Mouse (Mus musculus): ENCODE results near the gene Chl1.

The Chl1 gene

DNA sequence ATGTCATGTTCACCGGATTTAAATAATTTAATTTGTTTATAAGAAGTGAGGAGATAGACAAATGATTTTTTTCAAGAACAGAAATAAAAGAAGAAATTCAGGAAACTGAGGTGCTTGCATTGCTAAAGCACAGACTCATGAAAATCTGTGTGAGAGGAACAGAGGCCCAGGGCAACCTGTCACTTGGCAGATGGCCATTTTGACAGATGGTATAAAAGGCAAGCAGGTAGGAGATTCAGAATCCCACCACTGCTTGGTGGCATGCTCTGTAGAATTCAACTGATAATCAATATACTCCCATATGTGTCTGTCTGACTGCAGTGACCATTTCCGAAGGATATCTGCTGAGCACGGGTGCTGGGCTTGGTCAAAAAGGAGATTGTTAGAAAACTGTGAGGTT, 162.7 kb downstream of the Chl1 start:
- no peak for DNase-seq

DNA sequence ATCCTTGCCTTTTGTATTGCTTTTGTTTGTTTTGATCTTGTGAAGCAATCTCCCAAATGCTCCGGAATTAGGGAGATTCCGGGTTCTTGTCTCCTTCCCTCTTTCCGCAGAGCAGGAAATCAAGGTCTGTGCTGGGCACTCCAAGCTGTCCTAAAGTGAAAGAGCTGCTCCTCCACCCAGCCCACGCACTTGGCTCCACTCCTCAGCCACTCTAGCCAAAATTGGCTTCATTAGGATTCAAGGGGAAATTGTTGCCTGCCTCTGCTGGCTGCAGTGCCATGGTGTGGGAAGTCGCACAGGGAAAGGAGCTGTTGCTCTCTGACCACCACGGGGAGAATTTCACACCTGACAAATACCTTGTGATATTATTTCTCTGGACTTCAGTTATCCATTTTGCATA, 163.9 kb downstream of the Chl1 start:
- DNase-seq, result no peak

DNA sequence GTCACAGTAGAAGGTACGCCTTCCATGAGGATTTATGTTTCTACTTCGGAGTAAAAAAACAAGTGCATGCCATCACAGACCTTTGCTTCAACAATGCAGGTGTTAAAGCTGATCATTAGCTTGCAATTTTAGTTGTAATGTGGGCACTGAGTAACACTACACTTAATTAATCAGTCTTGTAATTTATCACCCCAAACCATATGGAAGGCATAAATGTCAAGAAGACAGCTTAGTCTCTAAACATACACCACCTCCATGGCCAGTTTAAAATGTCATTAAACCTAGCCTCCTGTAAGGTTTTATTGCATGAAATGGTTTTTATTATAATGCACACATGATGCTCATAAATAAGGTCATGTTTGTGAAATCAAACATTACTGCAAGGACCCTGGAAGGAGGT, 164.8 kb downstream of the Chl1 start:
- no peak for DNase-seq

- no peak for DNase-seq
These were observed 166.3 kb downstream of the Chl1 start for GRCm38 (mm10) chr6:103676664-103677063.

DNA sequence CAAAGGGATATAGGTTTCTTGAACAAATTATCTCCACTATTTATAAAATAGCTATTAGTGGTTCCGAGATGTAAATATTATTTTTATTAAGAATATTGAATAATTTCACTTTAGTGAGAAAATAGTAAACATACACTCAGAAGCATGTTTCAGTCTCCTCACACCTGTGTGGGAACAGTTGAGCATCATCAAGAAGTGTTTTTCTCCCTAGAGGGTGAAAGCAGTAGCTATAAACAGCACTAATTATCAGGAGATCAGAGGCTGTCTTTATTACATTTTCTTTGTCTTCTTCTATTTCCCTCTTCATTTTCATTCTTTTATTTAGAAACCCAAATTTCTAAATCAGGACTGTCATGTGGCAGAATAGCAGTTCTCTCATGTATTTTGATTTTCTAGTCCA, 166.7 kb downstream of the Chl1 start:
- no peak for DNase-seq

DNA sequence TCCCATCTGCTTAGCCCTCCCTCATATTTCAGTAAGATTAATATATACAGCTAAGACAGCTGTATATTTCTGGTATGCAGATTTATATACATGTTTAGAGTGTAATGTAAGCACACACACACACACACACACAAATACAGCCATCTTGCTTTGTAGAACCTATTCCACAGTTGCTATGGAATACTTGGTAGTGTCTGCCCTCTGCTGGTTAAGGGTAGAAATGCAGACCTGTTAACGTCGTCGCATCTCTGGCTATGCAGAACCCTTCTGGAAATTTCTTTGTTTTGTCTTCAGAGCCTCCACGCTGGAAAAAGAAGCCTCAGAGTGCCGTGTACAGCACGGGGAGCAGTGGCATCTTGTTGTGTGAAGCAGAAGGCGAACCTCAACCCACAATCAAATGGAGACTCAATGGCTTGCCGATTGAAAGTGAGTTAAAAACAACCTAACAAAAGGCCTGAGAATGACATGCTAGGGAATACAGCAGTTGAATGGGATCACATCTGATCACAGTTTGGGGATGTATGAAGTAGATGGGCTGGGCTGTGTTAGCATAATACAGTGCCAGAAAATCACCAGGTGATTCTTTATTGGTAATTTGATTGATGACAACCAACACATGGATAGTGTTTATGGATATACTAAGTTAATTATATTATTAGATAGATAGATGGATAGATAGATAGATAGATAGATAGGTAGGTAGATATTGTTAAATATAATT, 172.6 kb downstream of the Chl1 start:
- DNase-seq, result peak in 1 of 2 experiments; percentile 8

DNA sequence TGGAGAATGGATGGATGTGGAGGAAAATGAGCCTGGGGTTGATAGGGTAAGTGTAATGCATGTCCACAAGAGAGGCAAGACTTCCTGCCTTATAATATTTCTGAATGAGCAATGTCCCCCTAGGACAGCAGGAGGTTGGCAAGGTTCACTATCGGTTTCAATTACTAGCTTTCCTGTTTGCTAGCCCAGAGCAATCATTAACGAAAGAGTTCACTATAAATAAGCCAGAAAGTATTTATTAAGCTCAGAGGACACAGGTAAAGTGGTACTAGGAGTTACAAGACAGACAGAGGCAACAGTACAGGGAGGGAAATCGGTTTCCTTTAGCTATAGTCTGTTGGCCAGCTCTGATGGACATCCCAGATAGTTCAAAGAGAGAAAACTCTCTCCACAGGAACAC, 182.1 kb downstream of the Chl1 start:
- no peak for DNase-seq

- no peak for DNase-seq
These were observed 187.1 kb downstream of the Chl1 start for GRCm38 (mm10) chr6:103697349-103698028.

GRCm38 (mm10) chr6:103699482-103699881, 189.1 kb downstream of the Chl1 start:
- DNase-seq, result no peak

- DNase-seq, result no peak
These were observed 189.5 kb downstream of the Chl1 start for GRCm38 (mm10) chr6:103699895-103700294.

GRCm38 (mm10) chr6:103700336-103700735, 189.9 kb downstream of the Chl1 start:
- no peak for DNase-seq

DNA sequence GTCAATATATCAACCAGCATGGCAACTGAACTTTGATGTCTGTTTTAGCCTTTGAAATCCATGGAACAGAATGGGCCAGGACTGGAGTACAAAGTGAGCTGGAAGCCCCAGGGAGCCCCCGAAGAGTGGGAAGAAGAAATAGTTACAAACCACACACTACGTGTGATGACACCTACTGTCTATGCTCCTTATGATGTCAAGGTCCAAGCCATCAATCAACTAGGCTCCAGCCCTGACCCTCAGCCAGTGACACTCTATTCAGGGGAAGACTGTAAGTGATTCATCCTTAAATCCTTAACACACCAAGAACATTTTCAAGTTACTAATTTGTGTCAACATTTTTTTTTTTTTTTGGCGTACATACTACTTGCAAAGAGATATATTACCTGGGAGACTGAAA, 196.0 kb downstream of the Chl1 start:
- DNase-seq, result no peak

DNA sequence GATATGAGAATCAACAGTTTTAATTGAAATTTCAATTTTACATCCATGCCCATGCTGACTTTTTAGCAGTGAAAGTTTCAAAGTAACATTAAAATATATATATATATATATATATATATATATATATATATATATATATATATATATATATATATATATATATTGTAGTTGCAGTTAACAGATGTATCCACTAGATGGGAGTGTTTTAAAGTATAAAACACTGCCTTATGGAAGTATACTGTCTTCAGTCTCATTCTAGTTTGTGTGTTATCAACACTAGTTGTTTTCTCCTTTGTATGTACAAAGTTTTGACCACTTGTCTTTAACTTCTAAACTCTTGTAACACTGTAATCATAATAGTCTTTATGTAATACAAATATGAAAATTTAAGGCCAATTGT, 228.9 kb downstream of the Chl1 start:
- DNase-seq, result no peak

GRCm38 (mm10) chr6:103742784-103743183, 232.4 kb downstream of the Chl1 start:
- no peak for DNase-seq

DNA sequence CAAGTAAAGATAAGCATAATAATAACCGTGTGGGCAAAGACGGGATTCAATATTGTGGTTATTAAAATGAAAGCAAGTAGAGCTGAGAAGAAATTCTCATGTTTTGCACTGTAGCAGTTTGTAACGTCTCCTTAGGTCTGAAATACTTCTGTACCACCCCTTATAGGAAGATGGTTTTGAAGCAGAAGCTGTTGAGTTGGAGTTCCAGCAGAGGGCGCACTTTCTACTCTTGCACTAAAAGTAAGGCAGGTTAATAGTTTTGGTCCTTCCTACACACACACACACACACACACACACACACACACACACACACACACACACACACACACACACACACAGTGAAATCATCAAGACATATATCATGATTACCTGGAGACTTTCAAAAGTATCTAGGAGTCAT, 235.7 kb downstream of the Chl1 start:
- no peak for DNase-seq

DNA sequence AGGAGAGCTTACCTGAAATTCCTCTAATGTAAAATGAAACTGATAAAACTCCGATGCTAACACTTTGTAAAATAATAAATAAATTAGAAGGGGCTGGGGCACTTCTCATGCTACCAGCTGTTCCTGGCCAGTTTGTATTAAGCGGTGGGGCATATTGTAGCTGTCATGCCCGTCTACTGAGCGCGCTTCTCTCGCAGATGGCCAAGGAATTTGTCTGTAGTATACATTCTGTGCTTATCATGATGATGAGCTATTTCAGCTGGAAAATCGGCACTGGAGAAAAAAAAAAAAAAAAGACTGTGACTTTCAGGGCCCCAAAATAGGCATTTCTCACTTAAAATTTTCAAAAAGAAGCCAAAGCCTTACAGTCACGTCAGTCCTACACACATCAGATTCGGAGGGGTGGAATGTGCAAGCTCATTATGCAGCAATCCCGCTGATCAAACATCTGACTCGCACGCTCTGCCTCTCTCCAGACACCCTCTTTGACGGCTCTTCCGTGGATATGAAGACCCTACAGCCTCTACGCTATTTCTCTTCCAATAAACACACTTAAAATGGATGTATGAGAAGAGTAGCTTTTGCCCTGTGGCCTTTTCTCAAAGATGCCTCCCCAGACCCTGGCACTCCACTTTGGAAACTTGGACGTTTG, 238.9 kb downstream of the Chl1 start:
- DNase-seq, result no peak

GRCm38 (mm10) chr6:103753891-103754290, 243.5 kb downstream of the Chl1 start:
- no peak for DNase-seq

DNA sequence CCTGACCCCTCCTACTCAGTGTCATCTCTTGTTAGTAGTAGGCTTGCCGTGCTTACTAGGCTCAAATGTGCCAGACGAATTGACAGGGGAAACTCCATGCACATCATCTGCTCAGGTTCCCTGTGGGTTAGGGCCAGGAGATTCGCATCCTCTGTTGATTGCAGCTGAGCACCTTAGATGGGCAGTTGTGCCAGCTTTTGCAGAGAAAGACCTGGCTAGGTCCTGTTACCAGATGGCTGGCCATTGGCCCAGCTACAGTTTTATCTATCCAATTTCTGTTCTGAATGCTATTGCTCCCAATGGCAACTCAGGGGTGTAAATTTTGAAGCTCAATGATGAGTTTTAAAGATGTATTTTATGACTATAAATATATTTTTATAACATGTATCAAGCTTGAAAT, 256.4 kb downstream of the Chl1 start:
- no peak for DNase-seq

DNA sequence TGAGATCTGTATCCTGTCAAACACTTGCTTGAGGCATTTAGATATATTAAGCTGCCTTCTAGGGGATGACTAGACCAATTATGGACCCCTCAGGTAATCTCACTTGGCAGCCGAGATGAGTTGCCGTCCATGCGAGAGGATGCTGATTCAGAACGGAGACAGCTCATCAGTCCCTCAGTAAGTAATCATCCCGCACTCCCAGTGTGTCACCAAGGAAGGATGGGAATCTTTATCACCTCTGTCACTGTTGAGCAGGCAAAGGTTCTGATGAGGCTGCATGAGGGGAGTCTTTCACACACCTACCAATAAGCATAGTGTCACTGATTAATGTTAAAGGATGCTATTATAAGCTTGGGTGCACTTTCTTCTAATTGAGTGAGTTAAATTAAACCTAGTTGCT, 270.7 kb downstream of the Chl1 start:
- no peak for DNase-seq

DNA sequence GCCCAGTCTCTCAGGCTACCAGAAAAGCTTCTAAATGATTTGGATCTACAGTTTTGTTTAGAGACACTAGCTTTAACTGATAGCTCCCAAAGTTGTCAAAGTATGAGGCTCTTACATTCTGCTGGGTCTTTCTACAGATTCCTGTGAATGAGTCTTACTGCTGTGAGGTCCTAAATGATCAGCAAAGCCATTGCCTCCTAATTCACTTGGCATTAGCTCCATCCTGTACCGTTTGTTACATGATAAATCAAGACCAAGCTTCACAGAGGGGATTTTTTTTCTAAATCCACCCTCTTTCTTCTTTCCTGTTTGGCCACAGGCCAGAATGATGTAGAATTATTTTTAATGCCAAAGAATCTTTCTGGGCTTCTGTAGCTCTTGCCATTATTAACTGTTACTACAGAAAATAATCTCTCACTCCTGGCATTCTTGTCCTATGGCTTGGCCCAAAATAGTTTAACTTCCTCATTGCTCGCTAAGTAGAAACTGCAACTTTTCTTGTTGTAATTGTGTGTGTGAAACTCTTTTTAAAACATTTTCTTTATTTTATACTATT, 280.8 kb downstream of the Chl1 start:
- no peak for DNase-seq

- no peak for DNase-seq
These were observed 284.9 kb downstream of the Chl1 start for GRCm38 (mm10) chr6:103795241-103795640.

Measured in thymus, adult 18-20 months (tissue).